Mouse (Mus musculus): Measurements from ENCODE around the gene Yaf2.
"Not testable (repeated sequence)": the region's sequence is repeated elsewhere in the genome, so short reads cannot be mapped to it uniquely, and the experiment has no call there.

GRCm38 (mm10) chr15:93372525-93373119 is 35.9 kb upstream of the Yaf2 start:
- TF ChIP-seq POLR2A (IDR thresholded peaks at IDR 0.05; ENCODE audit: control insufficient read depth, extremely low read depth, insufficient read depth, low read length, poor library complexity); CTCF (IDR thresholded peaks at IDR 0.05; ENCODE audit: borderline replicate concordance, control insufficient read depth, extremely low read depth, insufficient read depth, low read length, poor library complexity): not testable (repeated sequence)
